Mouse (Mus musculus): ENCODE results near the gene Sim2. TPM values are rescaled to one million over a fixed set of nuclear protein-coding genes. Genes with fewer than 3 reads are reported as not detected.
A peak's percentile ranks its signal among the peaks of the same experiment; 100 is the strongest.

Gene Sim2
- polyA plus RNA-seq, 1 experiment: 0.05 TPM

- no peak overlapping the region for H3K27ac ChIP-seq (ENCODE audit: insufficient read depth, low read length)
- 5% methylated on average over 48 of the region's 48 CpGs for WGBS
- no peak for DNase-seq
- TF ChIP-seq CTCF (IDR thresholded peaks at IDR 0.05; ENCODE audit: borderline replicate concordance, insufficient read depth, low read depth, low read length) (no peak), POLR2A (IDR thresholded peaks at IDR 0.05; ENCODE audit: borderline replicate concordance, insufficient read depth, low read length) (no peak)
- peaks cover 13% of the 10 kb centered on the region; the same call in 1 of the 2 replicates for H3K27me3 ChIP-seq (ENCODE audit: control insufficient read depth, insufficient read depth, low read length)
- H3K4me1 ChIP-seq (ENCODE audit: control insufficient read depth, insufficient read depth, low read length): no peaks in the 10 kb centered on the region
- no peak overlapping the region for H3K4me3 ChIP-seq (replicated peaks; ENCODE audit: insufficient read depth, low read depth, low read length)
Measured at GRCm38 (mm10) chr16:94094251-94095108, 9.7 kb downstream of the Sim2 start.

- Histone ChIP-seq H3K4me3 (replicated peaks; ENCODE audit: insufficient read depth, low read depth, low read length) (no peak overlapping the region), H3K27me3 (ENCODE audit: control insufficient read depth, insufficient read depth, low read length) (peaks cover 13% of the 10 kb centered on the region; the same call in 1 of the 2 replicates), H3K27ac (ENCODE audit: insufficient read depth, low read length) (no peak overlapping the region), H3K4me1 (ENCODE audit: control insufficient read depth, insufficient read depth, low read length) (no peaks in the 10 kb centered on the region)
- DNase-seq: no peak
- WGBS: 3% methylated on average over 26 of the region's 26 CpGs
- TF ChIP-seq CTCF (IDR thresholded peaks at IDR 0.05; ENCODE audit: borderline replicate concordance, insufficient read depth, low read depth, low read length) (no peak), POLR2A (IDR thresholded peaks at IDR 0.05; ENCODE audit: borderline replicate concordance, insufficient read depth, low read length) (no peak)
Measured at GRCm38 (mm10) chr16:94095109-94095822, 10.5 kb downstream of the Sim2 start.

GRCm38 (mm10) chr16:94096479-94096878 is 11.7 kb downstream of the Sim2 start:
- H3K27ac ChIP-seq (ENCODE audit: insufficient read depth, low read length): no peak overlapping the region
- no peak overlapping the region for H3K4me3 ChIP-seq (replicated peaks; ENCODE audit: insufficient read depth, low read depth, low read length)
- peak in 1 of 2 experiments; percentile 32 for DNase-seq
- 4% methylated on average over 14 of the region's 14 CpGs for WGBS
- H3K4me1 ChIP-seq (ENCODE audit: control insufficient read depth, insufficient read depth, low read length): no peaks in the 10 kb centered on the region
- H3K27me3 ChIP-seq (ENCODE audit: control insufficient read depth, insufficient read depth, low read length): peaks cover 10% of the 10 kb centered on the region; the same call in 1 of the 2 replicates
- TF ChIP-seq POLR2A (IDR thresholded peaks at IDR 0.05; ENCODE audit: borderline replicate concordance, insufficient read depth, low read length) (no peak), CTCF (IDR thresholded peaks at IDR 0.05; ENCODE audit: borderline replicate concordance, insufficient read depth, low read depth, low read length) (no peak)

GRCm38 (mm10) chr16:94097724-94098455 is 13.2 kb downstream of the Sim2 start:
- no peak for DNase-seq
- Histone ChIP-seq H3K27ac (ENCODE audit: insufficient read depth, low read length) (no peak overlapping the region), H3K27me3 (ENCODE audit: control insufficient read depth, insufficient read depth, low read length) (peaks cover 8% of the 10 kb centered on the region; the same call in 1 of the 2 replicates), H3K4me1 (ENCODE audit: control insufficient read depth, insufficient read depth, low read length) (no peaks in the 10 kb centered on the region), H3K4me3 (replicated peaks; ENCODE audit: insufficient read depth, low read depth, low read length) (no peak overlapping the region)
- no peak for TF ChIP-seq POLR2A (IDR thresholded peaks at IDR 0.05; ENCODE audit: borderline replicate concordance, insufficient read depth, low read length)
- no peak for TF ChIP-seq CTCF (IDR thresholded peaks at IDR 0.05; ENCODE audit: borderline replicate concordance, insufficient read depth, low read depth, low read length)
- 12% methylated on average over 12 of the region's 12 CpGs for WGBS

- TF ChIP-seq POLR2A (IDR thresholded peaks at IDR 0.05; ENCODE audit: borderline replicate concordance, insufficient read depth, low read length) (no peak), CTCF (IDR thresholded peaks at IDR 0.05; ENCODE audit: borderline replicate concordance, insufficient read depth, low read depth, low read length) (no peak)
- Histone ChIP-seq H3K27ac (ENCODE audit: insufficient read depth, low read length) (no peak overlapping the region), H3K27me3 (ENCODE audit: control insufficient read depth, insufficient read depth, low read length) (no peaks in the 10 kb centered on the region; the same call in 1 of the 2 replicates), H3K4me3 (replicated peaks; ENCODE audit: insufficient read depth, low read depth, low read length) (no peak overlapping the region), H3K4me1 (ENCODE audit: control insufficient read depth, insufficient read depth, low read length) (no peaks in the 10 kb centered on the region; the same call in 1 of the 2 replicates)
- 87% methylated on average over 7 of the region's 7 CpGs for WGBS
- DNase-seq: no peak
Measured at GRCm38 (mm10) chr16:94113160-94113559, 28.4 kb downstream of the Sim2 start.

- no peaks in the 10 kb centered on the region; the same call in 1 of the 2 replicates for H3K27me3 ChIP-seq (ENCODE audit: control insufficient read depth, insufficient read depth, low read length)
- no peaks in the 10 kb centered on the region; the same call in 1 of the 2 replicates for H3K4me1 ChIP-seq (ENCODE audit: control insufficient read depth, insufficient read depth, low read length)
- H3K27ac ChIP-seq (ENCODE audit: insufficient read depth, low read length): no peak overlapping the region
- TF ChIP-seq CTCF (IDR thresholded peaks at IDR 0.05; ENCODE audit: borderline replicate concordance, insufficient read depth, low read depth, low read length): no peak
- no peak for TF ChIP-seq POLR2A (IDR thresholded peaks at IDR 0.05; ENCODE audit: borderline replicate concordance, insufficient read depth, low read length)
- 83% methylated on average over 9 of the region's 9 CpGs for WGBS
- DNase-seq: no peak
- no peak overlapping the region for H3K4me3 ChIP-seq (replicated peaks; ENCODE audit: insufficient read depth, low read depth, low read length)
Measured at GRCm38 (mm10) chr16:94114693-94115092, 30.0 kb downstream of the Sim2 start.

GRCm38 (mm10) chr16:94117333-94117732 is 32.6 kb downstream of the Sim2 start:
- whole genome bisulfite sequencing: 41% methylated on average over 6 of the region's 6 CpGs
- Histone ChIP-seq H3K27me3 (ENCODE audit: control insufficient read depth, insufficient read depth, low read length) (no peaks in the 10 kb centered on the region), H3K4me3 (replicated peaks; ENCODE audit: insufficient read depth, low read depth, low read length) (no peak overlapping the region), H3K27ac (ENCODE audit: insufficient read depth, low read length) (no peak overlapping the region), H3K4me1 (ENCODE audit: control insufficient read depth, insufficient read depth, low read length) (no peaks in the 10 kb centered on the region)
- no peak for TF ChIP-seq CTCF (IDR thresholded peaks at IDR 0.05; ENCODE audit: borderline replicate concordance, insufficient read depth, low read depth, low read length)
- no peak for TF ChIP-seq POLR2A (IDR thresholded peaks at IDR 0.05; ENCODE audit: borderline replicate concordance, insufficient read depth, low read length)
- no peak for DNase-seq
